ENCODE assay signal across 10 mouse cellular contexts in the genomic region with DNA sequence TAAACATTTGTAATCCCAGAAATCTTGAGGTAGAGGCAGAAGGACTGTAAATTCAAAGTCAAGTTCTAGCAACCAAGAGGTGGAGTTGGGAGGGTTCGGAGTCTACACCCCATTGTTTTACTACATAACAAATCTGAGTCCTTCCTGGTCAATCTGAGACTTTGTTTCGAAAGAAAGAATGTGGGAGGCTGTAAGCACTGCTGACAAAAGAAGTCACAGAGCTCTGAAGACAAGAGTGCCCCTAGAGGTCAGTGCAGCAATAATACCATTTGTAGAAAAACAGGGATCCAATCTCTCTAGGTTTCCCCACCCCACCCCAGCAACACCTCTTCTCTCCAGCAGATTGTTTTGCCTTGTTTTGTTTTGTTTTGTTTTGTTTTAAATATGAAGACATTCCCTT. TPM values are rescaled to one million over a fixed set of nuclear protein-coding genes. Genes with fewer than 3 reads are reported as not detected.
DNase-seq lines count a peak whose midpoint lies in the region; ATAC-seq and TF ChIP-seq lines count a peak whose summit lies in the region.
"Had no signal": no experiment of that assay in that cellular context is flagged by ENCODE, and none has a peak within 500 bp of the region (broad histone marks: within the 10 kb centered on the region; RNA-seq: fewer than 3 reads in every experiment).

No protein-coding gene starts in this region.

- intact Hi-C loops in heart, postnatal 25 days (cut with DNase I): no loop called here

- H3K4me3 ChIP-seq in hindbrain, embryonic 11.5 days (ENCODE audit: low read depth, low read length): no peak overlapping the region
- H3K4me3 ChIP-seq in hindbrain, embryonic 16.5 days (ENCODE audit: low read length): no peak overlapping the region
- H3K4me3 ChIP-seq in intestine, postnatal 0 days (ENCODE audit: low read depth, low read length): no peak overlapping the region

- H3K9ac ChIP-seq in hindbrain, embryonic 11.5 days (ENCODE audit: low read depth, low read length): no peak overlapping the region
- H3K9ac ChIP-seq in hindbrain, embryonic 16.5 days (ENCODE audit: low read depth, low read length): no peak overlapping the region
- no peak overlapping the region for H3K9ac ChIP-seq in intestine, postnatal 0 days (ENCODE audit: low read depth, low read length)

- no peak overlapping the region for H3K4me2 ChIP-seq in hindbrain, embryonic 11.5 days (replicated peaks; ENCODE audit: low read depth, low read length)
- H3K4me2 ChIP-seq in hindbrain, embryonic 16.5 days (ENCODE audit: low read length): no peak overlapping the region
- H3K4me2 ChIP-seq in intestine, postnatal 0 days (replicated peaks; ENCODE audit: low read depth): no peak overlapping the region

- no peak overlapping the region for H3K27ac ChIP-seq in hindbrain, embryonic 11.5 days (ENCODE audit: low read depth, low read length)
- H3K27ac ChIP-seq in hindbrain, embryonic 16.5 days (ENCODE audit: low read depth, low read length): no peak overlapping the region
- H3K27ac ChIP-seq in intestine, postnatal 0 days (ENCODE audit: low read depth, low read length): no peak overlapping the region

- DNase-seq in hindbrain, embryonic 11.5 days (ENCODE audit: low spot score): peak; percentile 26
- peak; percentile 39 for DNase-seq in CD4-positive helper T cell, adult 2 months (ENCODE audit: low read depth, low spot score)
- DNase-seq in Patski (ENCODE audit: low read depth, low spot score): no peak
- no peak for DNase-seq in right cerebral cortex, postnatal 25 days
- no peak for DNase-seq in heart, adult 18-20 months
- no peak for DNase-seq in heart, postnatal 25 days (ENCODE audit: low spot score)

- POLR2A ChIA-PET in Patski (lab: Charles Lee): no interaction called here

- CTCF ChIA-PET in Patski (lab: Charles Lee): no interaction called here

- no peaks in the 10 kb centered on the region for H3K36me3 ChIP-seq in hindbrain, embryonic 11.5 days (ENCODE audit: control insufficient read depth, insufficient read depth, low read length)
- H3K36me3 ChIP-seq in hindbrain, embryonic 16.5 days (ENCODE audit: control insufficient read depth, insufficient read depth, low read length): no peaks in the 10 kb centered on the region
- no peaks in the 10 kb centered on the region for H3K36me3 ChIP-seq in intestine, postnatal 0 days (ENCODE audit: control insufficient read depth, insufficient read depth)

- in situ Hi-C loops in Patski (cut with MboI; ENCODE audit: low pct_unique_long_range_greater_than_20kb): no loop called here

- no peaks in the 10 kb centered on the region for H3K4me1 ChIP-seq in hindbrain, embryonic 11.5 days (replicated peaks; ENCODE audit: control insufficient read depth, insufficient read depth, low read length)
- no peaks in the 10 kb centered on the region for H3K4me1 ChIP-seq in hindbrain, embryonic 16.5 days (ENCODE audit: control insufficient read depth, insufficient read depth, low read depth, low read length)
- no peaks in the 10 kb centered on the region for H3K4me1 ChIP-seq in intestine, postnatal 0 days (replicated peaks; ENCODE audit: control insufficient read depth, insufficient read depth, low read length)

- H3K9me3 ChIP-seq in hindbrain, embryonic 11.5 days (ENCODE audit: control insufficient read depth, low read length): no peaks in the 10 kb centered on the region
- no peaks in the 10 kb centered on the region for H3K9me3 ChIP-seq in hindbrain, embryonic 16.5 days (ENCODE audit: control insufficient read depth, low read length)
- H3K9me3 ChIP-seq in intestine, postnatal 0 days (ENCODE audit: control insufficient read depth): no peaks in the 10 kb centered on the region

- peak; percentile 52 for TF ChIP-seq CTCF in Patski (IDR thresholded peaks at IDR 0.05)
- TF ChIP-seq CTCF in intestine, postnatal 0 days (IDR thresholded peaks at IDR 0.05; ENCODE audit: low read depth): peak; percentile 73

- WGBS in hindbrain, embryonic 11.5 days: 40% methylated on average over 2 of the region's 2 CpGs
- WGBS in hindbrain, embryonic 16.5 days: 34% methylated on average over 2 of the region's 2 CpGs
- WGBS in intestine, postnatal 0 days: 26% methylated on average over 2 of the region's 2 CpGs

- ATAC-seq in hindbrain, embryonic 11.5 days (ENCODE audit: low FRiP score): no peak
- ATAC-seq in hindbrain, embryonic 16.5 days: no peak
- no peak for ATAC-seq in Patski
- peak; percentile 69 for ATAC-seq in intestine, postnatal 0 days

- H3K27me3 ChIP-seq in hindbrain, embryonic 11.5 days (ENCODE audit: control insufficient read depth, insufficient read depth, low read length): no peaks in the 10 kb centered on the region
- H3K27me3 ChIP-seq in hindbrain, embryonic 16.5 days (replicated peaks; ENCODE audit: control insufficient read depth, insufficient read depth, low read length): no peaks in the 10 kb centered on the region
- peaks cover under 1% of the 10 kb centered on the region for H3K27me3 ChIP-seq in Patski
- no peaks in the 10 kb centered on the region for H3K27me3 ChIP-seq in intestine, postnatal 0 days (replicated peaks; ENCODE audit: control insufficient read depth, insufficient read depth, low read length)

RNA-seq across cellular contexts. Expression of gene Trpv5, which starts 18.2 kb away (rescaled TPM):
- polyA plus RNA-seq in hindbrain, embryonic 11.5 days (2014; fragmentation: Nextera tagmentation; extraction: Ambion mirVana): not detected in 2 replicates
- polyA plus RNA-seq in hindbrain, embryonic 16.5 days (2015; fragmentation: Nextera tagmentation; extraction: Ambion mirVana): not detected in 2 replicates
- polyA plus RNA-seq in Patski (2021): not detected
- 0.23 and 0.60 TPM in 2 replicates for polyA plus RNA-seq in intestine, postnatal 0 days (2015; fragmentation: Nextera tagmentation; extraction: Ambion mirVana)
- total RNA-seq in heart, adult 18-20 months (2021): not detected
- total RNA-seq in heart, postnatal 25 days (2021): not detected
- total RNA-seq: megakaryocyte, adult 5-6 weeks had no signal
- polyA plus RNA-seq: heart, embryonic 16.5 days had no signal

RNA-seq across cellular contexts. Expression of gene Llcfc1, which starts 21.9 kb away (rescaled TPM):
- not detected in 2 replicates for polyA plus RNA-seq in hindbrain, embryonic 11.5 days (2014; fragmentation: Nextera tagmentation; extraction: Ambion mirVana)
- not detected in 2 replicates for polyA plus RNA-seq in hindbrain, embryonic 16.5 days (2015; fragmentation: Nextera tagmentation; extraction: Ambion mirVana)
- not detected for polyA plus RNA-seq in Patski (2021)
- 3.5 and 5.4 TPM in 2 replicates for polyA plus RNA-seq in intestine, postnatal 0 days (2015; fragmentation: Nextera tagmentation; extraction: Ambion mirVana)
- total RNA-seq in heart, adult 18-20 months (2021): not detected
- total RNA-seq in heart, postnatal 25 days (2021): not detected
- total RNA-seq: megakaryocyte, adult 5-6 weeks had no signal
- polyA plus RNA-seq: heart, embryonic 16.5 days had no signal

RNA-seq across cellular contexts. Expression of gene Trpv6, which starts 26.1 kb away (rescaled TPM):
- polyA plus RNA-seq in hindbrain, embryonic 11.5 days (2014; fragmentation: Nextera tagmentation; extraction: Ambion mirVana): 0.34 and 0.43 TPM in 2 replicates
- 0.61 and 1.2 TPM in 2 replicates for polyA plus RNA-seq in hindbrain, embryonic 16.5 days (2015; fragmentation: Nextera tagmentation; extraction: Ambion mirVana)
- polyA plus RNA-seq in Patski (2021): 1.2 TPM
- 0.72 and 1.5 TPM in 2 replicates for polyA plus RNA-seq in intestine, postnatal 0 days (2015; fragmentation: Nextera tagmentation; extraction: Ambion mirVana)
- total RNA-seq in heart, adult 18-20 months (2021): not detected
- total RNA-seq in heart, postnatal 25 days (2021): not detected
- total RNA-seq: megakaryocyte, adult 5-6 weeks had no signal

RNA-seq across cellular contexts. Expression of gene Kel, which starts 41.8 kb away (rescaled TPM):
- polyA plus RNA-seq in hindbrain, embryonic 11.5 days (2014; fragmentation: Nextera tagmentation; extraction: Ambion mirVana): 9.2 and 10.0 TPM in 2 replicates
- polyA plus RNA-seq in hindbrain, embryonic 16.5 days (2015; fragmentation: Nextera tagmentation; extraction: Ambion mirVana): 0.25 and 0.50 TPM in 2 replicates
- not detected for polyA plus RNA-seq in Patski (2021)
- polyA plus RNA-seq in intestine, postnatal 0 days (2015; fragmentation: Nextera tagmentation; extraction: Ambion mirVana): 0.10 and 0.59 TPM in 2 replicates
- not detected for total RNA-seq in heart, adult 18-20 months (2021)
- total RNA-seq in heart, postnatal 25 days (2021): under 1 TPM in 1 of 2 experiments, not detected in 1; 0.89 TPM

RNA-seq across cellular contexts. Expression of gene Ephb6, which starts 57.0 kb away (rescaled TPM):
- 8.8 and 8.9 TPM in 2 replicates for polyA plus RNA-seq in hindbrain, embryonic 11.5 days (2014; fragmentation: Nextera tagmentation; extraction: Ambion mirVana)
- 39.4 and 46.6 TPM in 2 replicates for polyA plus RNA-seq in hindbrain, embryonic 16.5 days (2015; fragmentation: Nextera tagmentation; extraction: Ambion mirVana)
- 35.5 TPM for polyA plus RNA-seq in Patski (2021)
- polyA plus RNA-seq in intestine, postnatal 0 days (2015; fragmentation: Nextera tagmentation; extraction: Ambion mirVana): 2.7 and 2.8 TPM in 2 replicates
- 1 to 10 TPM; 1.3 to 1.8 TPM for total RNA-seq in heart, adult 18-20 months (2021)
- 1 to 10 TPM; 1.6 to 2.0 TPM for total RNA-seq in heart, postnatal 25 days (2021)

Comparison
In these comparisons a context has a peak if more than half of its experiments do, and no peak if none do; other contexts are left out.
1. DNase-seq: peak in hindbrain, embryonic 11.5 days (single experiment) and CD4-positive helper T cell, adult 2 months (single experiment); none in Patski (single experiment), right cerebral cortex, postnatal 25 days (single experiment), heart, adult 18-20 months (0 of 2) and heart, postnatal 25 days (single experiment).